ENCODE assay signal across 8 mouse cellular contexts in genomic region chr11:119083724-119084445, GRCm38 (mm10). TPM values are rescaled to one million over a fixed set of nuclear protein-coding genes. Genes with fewer than 3 reads are reported as not detected.
DNase-seq lines count a peak whose midpoint lies in the region; ATAC-seq and TF ChIP-seq lines count a peak whose summit lies in the region.

No protein-coding gene starts in this region.

- H3K27me3 ChIP-seq in lung, postnatal 0 days (replicated peaks; ENCODE audit: insufficient read depth, low read length), result no peaks in the 10 kb centered on the region

- peak; percentile 26 for ATAC-seq in activated CD4-positive, CD25-positive, alpha-beta regulatory T cell, adult 4 months
- peak; percentile 10; the same call in 1 of the 2 replicates for ATAC-seq in lung, postnatal 0 days
- ATAC-seq in erythroid progenitor cell, adult 5-6 weeks (replicated peaks; ENCODE audit: low FRiP score, poor library complexity, severe bottlenecking), result no peak

- peaks cover 50% of the 10 kb centered on the region for H3K4me1 ChIP-seq in lung, postnatal 0 days (ENCODE audit: insufficient read depth, low read depth, low read length)

- peak overlapping the region; percentile 93 for H3K4me3 ChIP-seq in lung, postnatal 0 days (ENCODE audit: low read depth, low read length)

- H3K9me3 ChIP-seq in lung, postnatal 0 days (ENCODE audit: low read length), result no peaks in the 10 kb centered on the region

- intact Hi-C loops in heart, postnatal 36 days (cut with DNase I), result no loop called here

- peak overlapping the region; percentile 97 for H3K27ac ChIP-seq in lung, postnatal 0 days (ENCODE audit: low read length)

- 8% methylated on average over 28 of the region's 28 CpGs for WGBS in lung, postnatal 0 days

- H3K9ac ChIP-seq in lung, postnatal 0 days (replicated peaks; ENCODE audit: low read depth), result peak overlapping the region; percentile 80; the same call in 1 of the 2 replicates

- peak; percentile 47 for TF ChIP-seq CTCF in lung, postnatal 0 days (IDR thresholded peaks at IDR 0.05)

- DNase-seq in CD4-positive, CD25-positive, alpha-beta regulatory T cell, adult 2 months (ENCODE audit: low read depth, low spot score), result peak; percentile 83
- DNase-seq in embryo, embryonic 9.5 days (ENCODE audit: extremely low spot score), result peak; percentile 12
- DNase-seq in heart, postnatal 36 days, result peak; percentile 42 to 59
- DNase-seq in kidney, postnatal 36 days, result peak; percentile 74 to 76
- DNase-seq in lung, postnatal 0 days (ENCODE audit: low spot score), result peak; percentile 84
- DNase-seq in right cerebral cortex, postnatal 14 days, result peak; percentile 43

- peaks cover 13% of the 10 kb centered on the region; the same call in 1 of the 2 replicates for H3K36me3 ChIP-seq in lung, postnatal 0 days (ENCODE audit: insufficient read depth, low read length)

- peak overlapping the region; percentile 79 for H3K4me2 ChIP-seq in lung, postnatal 0 days (replicated peaks; ENCODE audit: low read depth, low read length)

- TF ChIP-seq EP300 in lung, postnatal 0 days (IDR thresholded peaks at IDR 0.05), result 0 out of 2 replicates have a peak, but pooled peaks have one; percentile 8

RNA-seq across cellular contexts. Expression of gene Cbx4, which starts 2.1 kb away (rescaled TPM):
- polyA plus RNA-seq in activated CD4-positive, CD25-positive, alpha-beta regulatory T cell, adult 4 months (2017; shearing (Covaris generic)), result 1 to 10 TPM; 2.0 to 2.4 TPM
- 10 to 100 TPM; 11.5 to 13.6 TPM for total RNA-seq in heart, postnatal 36 days (2021)
- polyA plus RNA-seq in lung, postnatal 0 days (2015; fragmentation: Nextera tagmentation; extraction: Ambion mirVana), result 8.9 and 9.7 TPM in 2 replicates
- total RNA-seq in erythroid progenitor cell, adult 5-6 weeks (2015; ENCODE audit: low replicate concordance), result 5.4 and 13.4 TPM in 2 replicates
- total RNA-seq in erythroid progenitor cell, adult 5-6 weeks (2017; ENCODE audit: low replicate concordance), result 2.7 and 4.4 TPM in 2 replicates

RNA-seq across cellular contexts. Expression of gene Cbx8, which starts 43.1 kb away (rescaled TPM):
- polyA plus RNA-seq in activated CD4-positive, CD25-positive, alpha-beta regulatory T cell, adult 4 months (2017; shearing (Covaris generic)), result 1 to 10 TPM; 5.3 to 7.5 TPM
- total RNA-seq in heart, postnatal 36 days (2021), result 1 to 10 TPM; 5.3 to 9.1 TPM
- polyA plus RNA-seq in lung, postnatal 0 days (2015; fragmentation: Nextera tagmentation; extraction: Ambion mirVana), result 9.4 and 9.8 TPM in 2 replicates
- total RNA-seq in erythroid progenitor cell, adult 5-6 weeks (2015; ENCODE audit: low replicate concordance), result 1.3 TPM in 1 of 2 replicates, not detected in the other
- 1.0 and 3.3 TPM in 2 replicates for total RNA-seq in erythroid progenitor cell, adult 5-6 weeks (2017; ENCODE audit: low replicate concordance)

Comparison
In these comparisons a context has a peak if more than half of its experiments do, and no peak if none do; other contexts are left out.
1. DNase-seq: peak in every context shown above with its lines; median percentile 84 in lung, postnatal 0 days; 83 in CD4-positive, CD25-positive, alpha-beta regulatory T cell, adult 2 months; 75 in kidney, postnatal 36 days; 50 in heart, postnatal 36 days; 43 in right cerebral cortex, postnatal 14 days; 12 in embryo, embryonic 9.5 days.